8 mouse cellular contexts compared by ENCODE assay signal in genomic region chr19:5098363-5099143, GRCm38 (mm10). TPM values are rescaled to one million over a fixed set of nuclear protein-coding genes. Genes with fewer than 3 reads are reported as not detected.
DNase-seq lines count a peak whose midpoint lies in the region; ATAC-seq lines count a peak whose summit lies in the region.

TSS of gene Cnih2 (minus strand) at chr19:5098521.

- peaks cover 21% of the 10 kb centered on the region for H3K36me3 ChIP-seq in heart, embryonic 11.5 days (ENCODE audit: control insufficient read depth, insufficient read depth, low read length)
- H3K36me3 ChIP-seq in liver, embryonic 16.5 days (ENCODE audit: control insufficient read depth, insufficient read depth): no peaks in the 10 kb centered on the region; the same call in 1 of the 2 replicates

- peak within 1 kb of the TSS; percentile 99 for H3K4me2 ChIP-seq in heart, embryonic 11.5 days
- peak within 1 kb of the TSS; percentile 78 for H3K4me2 ChIP-seq in liver, embryonic 16.5 days (ENCODE audit: low read depth, low read length)

- WGBS in heart, embryonic 11.5 days (ENCODE audit: insufficient replicate concordance): 4% methylated on average over 32 of the region's 48 CpGs
- 9% methylated on average over 32 of the region's 48 CpGs for WGBS in liver, embryonic 16.5 days (ENCODE audit: insufficient replicate concordance)

- ATAC-seq in heart, embryonic 11.5 days (replicated peaks; ENCODE audit: insufficient number of reproducible peaks, low FRiP score, low TSS enrichment): no peak; the same call in 1 of the 2 replicates
- peak; percentile 65 for ATAC-seq in liver, embryonic 16.5 days (ENCODE audit: low read depth)

- peak; percentile 54 for DNase-seq in 3T3-L1 (ENCODE audit: low read depth, low spot score)
- peak; percentile 65 for DNase-seq in CD4-positive helper T cell, adult 2 months (ENCODE audit: low read depth, low spot score)
- peak; percentile 79 to 86 for DNase-seq in cerebellum, postnatal 14 days
- peak; percentile 55 to 68 for DNase-seq in kidney, postnatal 25 days
- peak; percentile 78 for DNase-seq in retina, embryonic 14.5 days (ENCODE audit: low spot score)
- no peak for DNase-seq in frontal cortex, postnatal 10 days (ENCODE audit: low spot score in 2 of 2)

- H3K4me1 ChIP-seq in heart, embryonic 11.5 days (ENCODE audit: control insufficient read depth, insufficient read depth, low read length): peaks cover 37% of the 10 kb centered on the region
- H3K4me1 ChIP-seq in liver, embryonic 16.5 days (ENCODE audit: control insufficient read depth, low read depth, low read length): peaks cover 23% of the 10 kb centered on the region

- peak within 1 kb of the TSS; percentile 55 for H3K4me3 ChIP-seq in heart, embryonic 11.5 days (ENCODE audit: low read depth, low read length)
- H3K4me3 ChIP-seq in liver, embryonic 16.5 days (ENCODE audit: low read depth, low read length): peak within 1 kb of the TSS; percentile 46

- 0 out of 2 replicates have a peak, but pooled peaks cover 2% of the 10 kb centered on the region for H3K27me3 ChIP-seq in heart, embryonic 11.5 days (ENCODE audit: control insufficient read depth, insufficient read depth, low read length)
- H3K27me3 ChIP-seq in liver, embryonic 16.5 days (ENCODE audit: control insufficient read depth, insufficient read depth, low read depth, low read length): peaks cover 14% of the 10 kb centered on the region

- H3K9ac ChIP-seq in heart, embryonic 11.5 days (ENCODE audit: low read depth, low read length): peak within 1 kb of the TSS; percentile 77
- peak within 1 kb of the TSS; percentile 36; the same call in 1 of the 2 replicates for H3K9ac ChIP-seq in liver, embryonic 16.5 days (ENCODE audit: low read depth, low read length)

- H3K27ac ChIP-seq in heart, embryonic 11.5 days (ENCODE audit: low read depth, low read length): no peak within 1 kb of the TSS
- H3K27ac ChIP-seq in liver, embryonic 16.5 days (ENCODE audit: low read length): no peak within 1 kb of the TSS

- H3K9me3 ChIP-seq in heart, embryonic 11.5 days (replicated peaks; ENCODE audit: control insufficient read depth, low read length): no peaks in the 10 kb centered on the region
- no peaks in the 10 kb centered on the region for H3K9me3 ChIP-seq in liver, embryonic 16.5 days (replicated peaks; ENCODE audit: control insufficient read depth, low read length)

RNA-seq across cellular contexts. Expression of gene Cnih2, which starts in this region (rescaled TPM):
- 8.4 TPM in 2 replicates for polyA plus RNA-seq in heart, embryonic 11.5 days (2014; fragmentation: Nextera tagmentation; extraction: Ambion mirVana)
- polyA plus RNA-seq in liver, embryonic 16.5 days (2015; fragmentation: Nextera tagmentation; extraction: Ambion mirVana): 0.40 and 0.46 TPM in 2 replicates

Comparison
In these comparisons a context has a peak if more than half of its experiments do, and no peak if none do; other contexts are left out.
1. Peak in ATAC-seq, H3K4me3 ChIP-seq, H3K9ac ChIP-seq and H3K4me2 ChIP-seq in liver, embryonic 16.5 days; RNA of the gene not detected or under 1 TPM.
2. DNase-seq: peak in 3T3-L1 (single experiment), CD4-positive helper T cell, adult 2 months (single experiment), cerebellum, postnatal 14 days (2 of 2), kidney, postnatal 25 days (2 of 2) and retina, embryonic 14.5 days (single experiment); none in frontal cortex, postnatal 10 days (0 of 2).